ENCODE assay signal across 8 mouse cellular contexts in genomic region chr12:86881809-86882278, GRCm38 (mm10). TPM values are rescaled to one million over a fixed set of nuclear protein-coding genes. Genes with fewer than 3 reads are reported as not detected.
DNase-seq lines count a peak whose midpoint lies in the region; ATAC-seq and TF ChIP-seq lines count a peak whose summit lies in the region.

No protein-coding gene starts in this region.

- no peaks in the 10 kb centered on the region for H3K27me3 ChIP-seq in cerebellum, adult 2 months (ENCODE audit: control insufficient read depth, insufficient read depth, low read length)
- H3K27me3 ChIP-seq in C2C12 (ENCODE audit: control insufficient read depth, insufficient read depth, insufficient read length) = no peaks in the 10 kb centered on the region
- no peaks in the 10 kb centered on the region for H3K27me3 ChIP-seq in forebrain, embryonic 14.5 days (replicated peaks; ENCODE audit: control insufficient read depth, insufficient read depth, low read length)
- no peaks in the 10 kb centered on the region for H3K27me3 ChIP-seq in limb, embryonic 11.5 days (ENCODE audit: control insufficient read depth, insufficient read depth, low read length)
- no peaks in the 10 kb centered on the region for H3K27me3 ChIP-seq in neural tube, embryonic 15.5 days (replicated peaks)

- no peak for ATAC-seq in forebrain, embryonic 14.5 days
- no peak for ATAC-seq in limb, embryonic 11.5 days (ENCODE audit: insufficient number of reproducible peaks, low FRiP score, low TSS enrichment, low read depth)
- ATAC-seq in neural tube, embryonic 15.5 days (ENCODE audit: low FRiP score) = no peak

- H3K9ac ChIP-seq in forebrain, embryonic 14.5 days (ENCODE audit: low read length) = peak overlapping the region; percentile 100
- H3K9ac ChIP-seq in limb, embryonic 11.5 days (ENCODE audit: low read length) = peak overlapping the region; percentile 93
- peak overlapping the region; percentile 100 for H3K9ac ChIP-seq in neural tube, embryonic 15.5 days (replicated peaks)

- H3K9me3 ChIP-seq in forebrain, embryonic 14.5 days (replicated peaks; ENCODE audit: control insufficient read depth, low read length) = no peaks in the 10 kb centered on the region
- no peaks in the 10 kb centered on the region for H3K9me3 ChIP-seq in limb, embryonic 11.5 days (ENCODE audit: control insufficient read depth, low read length)
- H3K9me3 ChIP-seq in neural tube, embryonic 15.5 days (replicated peaks) = no peaks in the 10 kb centered on the region

- H3K4me2 ChIP-seq in forebrain, embryonic 14.5 days (ENCODE audit: low read length) = peak overlapping the region; percentile 97
- peak overlapping the region; percentile 97 for H3K4me2 ChIP-seq in limb, embryonic 11.5 days (ENCODE audit: low read depth, severe bottlenecking)
- H3K4me2 ChIP-seq in neural tube, embryonic 15.5 days = peak overlapping the region; percentile 85

- peaks cover 47% of the 10 kb centered on the region for H3K79me3 ChIP-seq in C2C12 (ENCODE audit: low read depth)

- peaks cover 22% of the 10 kb centered on the region for H3K36me3 ChIP-seq in C2C12 (ENCODE audit: control insufficient read depth, insufficient read depth)
- peaks cover 10% of the 10 kb centered on the region for H3K36me3 ChIP-seq in forebrain, embryonic 14.5 days (ENCODE audit: control insufficient read depth, insufficient read depth, low read length)
- H3K36me3 ChIP-seq in limb, embryonic 11.5 days (ENCODE audit: control insufficient read depth, insufficient read depth, low read length) = no peaks in the 10 kb centered on the region
- no peaks in the 10 kb centered on the region for H3K36me3 ChIP-seq in neural tube, embryonic 15.5 days

- no peak for TF ChIP-seq CTCF in cerebellum, adult 2 months (IDR thresholded peaks at IDR 0.05; ENCODE audit: borderline replicate concordance, insufficient read depth, low read depth, low read length)
- TF ChIP-seq CTCF in C2C12 (IDR thresholded peaks at IDR 0.05; ENCODE audit: control insufficient read depth, insufficient read depth, insufficient read length) = no peak

- peaks cover 74% of the 10 kb centered on the region for H3K79me2 ChIP-seq in C2C12 (ENCODE audit: control insufficient read depth, insufficient read depth)

- TF ChIP-seq POLR2A in cerebellum, adult 2 months (IDR thresholded peaks at IDR 0.05; ENCODE audit: borderline replicate concordance, insufficient read depth, low read length) = no peak

- H3K4me1 ChIP-seq in cerebellum, adult 2 months (ENCODE audit: control insufficient read depth, insufficient read depth, low read length) = peaks cover 9% of the 10 kb centered on the region; the same call in 1 of the 2 replicates
- peaks cover 44% of the 10 kb centered on the region for H3K4me1 ChIP-seq in forebrain, embryonic 14.5 days (ENCODE audit: control insufficient read depth, insufficient read depth, low read length)
- peaks cover 27% of the 10 kb centered on the region for H3K4me1 ChIP-seq in limb, embryonic 11.5 days (ENCODE audit: control insufficient read depth, insufficient read depth, low read length)
- peaks cover 50% of the 10 kb centered on the region for H3K4me1 ChIP-seq in neural tube, embryonic 15.5 days

- peak in 1 of 2 experiments; percentile 49 for DNase-seq in cerebellum, adult 2 months
- no peak for DNase-seq in cerebellum, adult 8-10 months
- no peak for DNase-seq in forebrain, embryonic 14.5 days (ENCODE audit: low spot score)
- no peak for DNase-seq in limb, embryonic 11.5 days (ENCODE audit: low spot score)
- no peak for DNase-seq in right cerebral cortex, postnatal 10 days (ENCODE audit: low spot score in 2 of 2)
- no peak for DNase-seq in cerebellum, adult 11-12 months

- H3K27ac ChIP-seq in cerebellum, adult 2 months (ENCODE audit: insufficient read depth, low read length) = peak overlapping the region; percentile 98
- peak overlapping the region; percentile 99 for H3K27ac ChIP-seq in forebrain, embryonic 14.5 days (ENCODE audit: low read depth, low read length)
- H3K27ac ChIP-seq in limb, embryonic 11.5 days (replicated peaks; ENCODE audit: low read depth, low read length) = no peak overlapping the region
- peak overlapping the region; percentile 99 for H3K27ac ChIP-seq in neural tube, embryonic 15.5 days (replicated peaks)

- peak overlapping the region; percentile 69 for H3K4me3 ChIP-seq in cerebellum, adult 2 months (replicated peaks; ENCODE audit: insufficient read depth, low read depth, low read length)
- peak overlapping the region; percentile 92 for H3K4me3 ChIP-seq in C2C12 (ENCODE audit: insufficient read depth, poor library complexity, severe bottlenecking)
- peak overlapping the region; percentile 98 for H3K4me3 ChIP-seq in forebrain, embryonic 14.5 days (ENCODE audit: low read depth, low read length)
- peak overlapping the region; percentile 89 for H3K4me3 ChIP-seq in limb, embryonic 11.5 days (ENCODE audit: low read depth, low read length)
- peak overlapping the region; percentile 89 for H3K4me3 ChIP-seq in neural tube, embryonic 15.5 days (replicated peaks)

- WGBS in cerebellum, adult 2 months = 3% methylated on average over 33 of the region's 33 CpGs
- WGBS in forebrain, embryonic 14.5 days = 2% methylated on average over 33 of the region's 33 CpGs
- WGBS in limb, embryonic 11.5 days = 12% methylated on average over 33 of the region's 33 CpGs
- 7% methylated on average over 33 of the region's 33 CpGs for WGBS in neural tube, embryonic 15.5 days

- peak overlapping the region; percentile 100 for H3ac ChIP-seq in C2C12 (ENCODE audit: control insufficient read depth, insufficient read length, low read depth)

TF ChIP-seq in C2C12, 6 proteins besides CTCF, POLR2A, EP300 and RAD21:
- TF ChIP-seq MAX (IDR thresholded peaks at IDR 0.05) (no peak), FOSL1 (IDR thresholded peaks at IDR 0.05; ENCODE audit: insufficient read depth, low read length, poor library complexity, severe bottlenecking) (no peak), USF1 (IDR thresholded peaks at IDR 0.05; ENCODE audit: low read depth) (no peak), CEBPB (IDR thresholded peaks at IDR 0.05; ENCODE audit: low read depth) (no peak), MYOG (IDR thresholded peaks at IDR 0.05; ENCODE audit: control insufficient read depth, extremely low read depth, insufficient read length) (no peak), MYOD1 (IDR thresholded peaks at IDR 0.05; ENCODE audit: control insufficient read depth, insufficient read length, low read depth) (no peak)

RNA-seq across cellular contexts. Expression of gene Irf2bpl, which starts 2.8 kb away (rescaled TPM):
- polyA plus RNA-seq in cerebellum, adult 2 months (2012; rRNA removed) = 48.6 and 53.9 TPM in 2 replicates
- polyA plus RNA-seq in C2C12 (2012; fragmentation: generic; extraction: Trizol) = 49.7 TPM
- 41.4 and 56.5 TPM in 2 replicates for polyA plus RNA-seq in forebrain, embryonic 14.5 days (2014; fragmentation: Nextera tagmentation; extraction: Ambion mirVana)
- polyA plus RNA-seq in limb, embryonic 11.5 days (2014; fragmentation: Nextera tagmentation; extraction: Ambion mirVana) = 17.9 and 22.0 TPM in 2 replicates
- 53.3 and 69.9 TPM in 2 replicates for polyA plus RNA-seq in neural tube, embryonic 15.5 days (2015; fragmentation: Nextera tagmentation; extraction: Ambion mirVana)
